Comparison of ENCODE assay signal across 8 mouse cellular contexts in genomic region chr4:99828739-99829093, GRCm38 (mm10). TPM values are rescaled to one million over a fixed set of nuclear protein-coding genes. Genes with fewer than 3 reads are reported as not detected.
DNase-seq lines count a peak whose midpoint lies in the region; ATAC-seq and TF ChIP-seq lines count a peak whose summit lies in the region.

No protein-coding gene starts in this region.

- H3K27ac ChIP-seq in cerebellum, adult 2 months (ENCODE audit: insufficient read depth, low read length), result no peak overlapping the region
- H3K27ac ChIP-seq in spleen, adult 2 months (ENCODE audit: insufficient read depth, low read length), result no peak overlapping the region
- H3K27ac ChIP-seq in liver, embryonic 12.5 days, result peak overlapping the region; percentile 77; the same call in 1 of the 2 replicates

- H3K4me2 ChIP-seq in liver, embryonic 12.5 days, result peak overlapping the region; percentile 80

- no peak for ATAC-seq in cerebellum, adult (ENCODE audit: insufficient number of reproducible peaks, low FRiP score, low TSS enrichment)
- no peak for ATAC-seq in liver, embryonic 12.5 days
- ATAC-seq in frontal cortex, adult (ENCODE audit: low TSS enrichment), result no peak; the same call in 1 of the 2 replicates

- peak overlapping the region; percentile 77 for H3K9ac ChIP-seq in liver, embryonic 12.5 days

- peak overlapping the region; percentile 63 for H3K4me3 ChIP-seq in cerebellum, adult 2 months (replicated peaks; ENCODE audit: insufficient read depth, low read depth, low read length)
- peak overlapping the region; percentile 80 for H3K4me3 ChIP-seq in spleen, adult 2 months (ENCODE audit: extremely low read depth, insufficient read depth, insufficient read length)
- peak overlapping the region; percentile 80 for H3K4me3 ChIP-seq in liver, embryonic 12.5 days

- TF ChIP-seq POLR2A in cerebellum, adult 2 months (IDR thresholded peaks at IDR 0.05; ENCODE audit: borderline replicate concordance, insufficient read depth, low read length), result no peak
- no peak for TF ChIP-seq POLR2A in spleen, adult 2 months (IDR thresholded peaks at IDR 0.05; ENCODE audit: low read depth, low read length)

- H3K27me3 ChIP-seq in cerebellum, adult 2 months (ENCODE audit: control insufficient read depth, insufficient read depth, low read length), result no peaks in the 10 kb centered on the region
- H3K27me3 ChIP-seq in spleen, adult 2 months (ENCODE audit: control insufficient read depth, insufficient read depth, low read length), result no peaks in the 10 kb centered on the region
- no peaks in the 10 kb centered on the region for H3K27me3 ChIP-seq in liver, embryonic 12.5 days (replicated peaks)

- no peaks in the 10 kb centered on the region for H3K36me3 ChIP-seq in spleen, adult 2 months (ENCODE audit: control insufficient read depth, insufficient read depth, low read length)
- H3K36me3 ChIP-seq in liver, embryonic 12.5 days, result no peaks in the 10 kb centered on the region

- TF ChIP-seq CTCF in cerebellum, adult 2 months (IDR thresholded peaks at IDR 0.05; ENCODE audit: borderline replicate concordance, insufficient read depth, low read depth, low read length), result no peak
- TF ChIP-seq CTCF in spleen, adult 2 months (IDR thresholded peaks at IDR 0.05; ENCODE audit: extremely low read depth, insufficient read depth, insufficient read length, insufficient replicate concordance), result no peak

- under 1% methylated on average over 7 of the region's 7 CpGs for WGBS in cerebellum, adult 2 months
- WGBS in spleen, adult 2 months, result under 1% methylated on average over 7 of the region's 7 CpGs
- under 1% methylated on average over 7 of the region's 7 CpGs for whole genome bisulfite sequencing in liver, embryonic 12.5 days (ENCODE audit: insufficient replicate concordance)

- no peak for DNase-seq in cerebellum, adult 2 months
- no peak for DNase-seq in spleen, adult 2 months (ENCODE audit: low read depth in 1 of 2, low spot score in 2 of 2)
- DNase-seq in spleen, postnatal 36 days (ENCODE audit: low spot score in 2 of 2), result no peak
- no peak for DNase-seq in cerebellum, adult 18-20 months
- no peak for DNase-seq in embryo, embryonic 10 days (ENCODE audit: low spot score)

- H3K4me1 ChIP-seq in cerebellum, adult 2 months (ENCODE audit: control insufficient read depth, insufficient read depth, low read length), result no peaks in the 10 kb centered on the region
- no peaks in the 10 kb centered on the region for H3K4me1 ChIP-seq in spleen, adult 2 months (ENCODE audit: control insufficient read depth, insufficient read depth, insufficient read length)
- H3K4me1 ChIP-seq in liver, embryonic 12.5 days, result peaks cover 21% of the 10 kb centered on the region

- no peaks in the 10 kb centered on the region for H3K9me3 ChIP-seq in liver, embryonic 12.5 days (replicated peaks)

RNA-seq across cellular contexts. Expression of gene Efcab7, which starts 0.3 kb away (rescaled TPM):
- 3.5 and 3.8 TPM in 2 replicates for polyA plus RNA-seq in cerebellum, adult 2 months (2012; rRNA removed)
- 1.3 and 1.6 TPM in 2 replicates for polyA plus RNA-seq in spleen, adult 2 months (2012; rRNA removed)
- polyA plus RNA-seq in liver, embryonic 12.5 days (2016; fragmentation: Nextera tagmentation; extraction: Ambion mirVana), result 8.8 and 11.0 TPM in 2 replicates
